Mouse (Mus musculus) gastrocnemius, postnatal 14 days (tissue): ENCODE results near the gene Sf3a3. TPM values are rescaled to one million over a fixed set of nuclear protein-coding genes. Genes with fewer than 3 reads are reported as not detected.
"Not testable (repeated sequence)": the region's sequence is repeated elsewhere in the genome, so short reads cannot be mapped to it uniquely, and the experiment has no call there.

Experiments used
- DNase-seq: peaks from one replicate; pipeline ENCODE4 v3.0.0; 2021; ENCODE audit warnings: mixed read lengths
- intact Hi-C: fragments of 180-260 bp; cut with DNase I; formaldehyde crosslinking; loops from one replicate; pipeline ENCODE4 v1.15.1; 2025; ENCODE audit warnings: low total_unique reads
- total RNA-seq, 2 experiments: library from RNA; stranded (reverse); gene quantifications; 2 replicates each; pipeline ENCODE4 v1.2.3; 2021

Sf3a3 gene
- total RNA-seq, 2 experiments from 2014 or later: 14.7 to 17.4 TPM

DNA sequence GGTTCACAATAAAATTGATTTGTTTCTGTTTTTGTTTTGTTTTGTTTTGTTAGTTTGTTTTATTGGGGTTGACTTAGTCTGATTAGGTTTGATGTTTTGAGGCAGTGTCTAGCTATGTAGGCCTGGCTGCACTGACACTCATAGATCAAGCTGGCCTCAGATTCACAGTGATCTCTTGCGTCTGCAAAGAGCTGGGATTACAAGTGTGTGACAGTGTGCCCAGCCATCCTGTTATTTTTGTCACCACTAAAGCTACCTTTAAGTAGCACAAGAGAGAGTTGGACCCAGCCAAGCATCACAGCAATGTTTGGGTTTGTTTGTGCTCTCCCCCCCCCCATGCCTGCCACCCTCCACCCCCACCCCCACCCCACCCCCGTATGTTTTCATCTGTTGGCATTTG is 20.0 kb upstream of the Sf3a3 start:
- intact Hi-C loops: no loop called here
- no peak for DNase-seq

DNA sequence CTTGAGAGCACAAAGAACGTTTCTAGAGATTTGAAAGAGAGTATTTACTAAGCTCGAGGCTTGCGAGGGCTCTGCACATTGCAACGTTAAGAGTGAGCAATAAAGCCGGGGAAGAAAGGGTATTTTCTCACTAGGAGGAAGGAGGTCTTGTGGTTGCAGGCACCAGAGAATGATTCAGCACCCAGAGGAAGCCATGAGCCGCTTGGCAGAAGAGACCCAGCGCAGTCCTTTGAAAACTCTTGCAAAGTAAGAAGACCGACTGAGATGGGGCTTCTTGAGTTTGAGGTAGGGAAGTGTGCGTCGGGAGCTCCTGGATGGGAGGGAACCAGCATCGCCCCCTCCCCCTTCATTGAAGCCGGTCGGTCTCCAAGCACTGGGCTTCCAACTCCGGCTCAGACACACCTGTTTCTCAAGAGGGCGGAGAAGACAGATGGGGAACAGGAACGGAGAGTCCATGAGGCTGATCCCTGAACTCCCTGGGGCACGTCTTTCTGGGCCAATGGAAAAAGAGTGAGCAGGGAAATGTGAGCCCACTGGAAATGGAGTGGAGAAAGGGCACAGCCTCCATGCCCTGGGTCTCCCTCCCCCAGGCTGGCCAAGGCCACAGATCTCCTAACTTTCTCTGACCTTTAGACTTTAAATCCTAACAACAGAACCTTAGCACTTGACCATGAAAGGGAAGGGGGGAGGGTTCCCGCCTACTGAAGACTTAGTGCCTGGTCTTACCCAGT is 18.6 kb upstream of the Sf3a3 start:
- intact Hi-C loops: no loop called here
- no peak for DNase-seq

DNA sequence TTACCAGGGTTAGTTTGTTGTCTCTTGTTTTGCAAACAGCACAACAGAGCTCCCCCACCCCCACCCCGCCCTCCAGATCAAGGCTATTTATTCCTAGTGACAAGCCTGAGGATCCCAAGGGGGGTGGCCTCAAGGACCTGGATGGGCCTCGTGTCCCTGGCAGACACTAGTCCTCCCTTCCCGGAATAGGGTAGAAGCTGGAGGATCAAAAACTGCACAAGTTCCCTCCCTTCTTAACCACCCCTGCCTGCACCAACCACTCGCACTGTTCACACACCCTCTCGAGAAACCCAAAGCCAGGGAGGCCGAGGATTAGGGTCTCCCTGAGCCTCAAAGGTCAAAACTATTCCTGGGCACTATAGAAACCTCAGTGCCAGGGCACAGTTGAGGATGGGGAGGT is 14.8 kb upstream of the Sf3a3 start:
- DNase-seq: no peak
- intact Hi-C loops: no loop called here

DNA sequence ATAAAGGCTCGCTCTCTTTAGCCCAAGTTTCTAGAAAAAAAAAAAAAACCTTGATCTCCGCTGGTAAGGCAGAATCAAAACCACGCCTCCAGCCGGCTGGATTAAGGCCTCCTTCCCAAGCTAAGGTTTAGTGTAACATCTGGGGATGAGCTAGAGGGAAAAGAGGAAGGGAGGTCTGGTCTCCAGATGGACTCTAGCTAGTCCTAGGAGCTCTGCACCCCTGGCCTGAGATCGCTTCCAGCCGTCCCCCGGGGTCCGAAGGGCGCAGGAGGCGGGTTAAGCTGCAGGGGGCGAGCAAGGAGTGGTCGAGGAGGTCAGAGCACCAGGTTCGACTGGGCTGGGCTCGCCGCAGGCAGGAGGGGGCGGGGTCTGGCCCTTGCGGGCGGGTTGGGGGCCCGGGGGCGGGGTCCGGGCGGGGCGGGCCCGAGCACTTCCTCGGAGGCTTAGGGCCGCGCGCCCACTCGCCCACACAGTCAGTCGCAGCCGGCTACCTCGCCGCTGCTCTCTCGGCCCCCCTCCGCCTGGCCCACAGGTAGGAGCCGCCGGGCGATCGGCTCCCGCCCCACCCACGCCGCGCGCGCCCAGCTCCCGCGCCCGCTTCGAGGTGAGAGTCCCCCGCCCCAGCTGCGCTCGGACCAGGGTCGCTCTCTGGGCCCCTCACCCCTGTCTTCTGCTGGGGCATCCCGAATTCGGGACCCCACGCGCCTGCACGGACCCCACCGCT is 14.2 kb upstream of the Sf3a3 start, which contains the start of gene Fhl3:
Gene Fhl3 (plus strand): TSS at position 454 of the 724 bp plus-strand sequence.
- DNase-seq: peak; percentile 82
- intact Hi-C loops: no loop called here

DNA sequence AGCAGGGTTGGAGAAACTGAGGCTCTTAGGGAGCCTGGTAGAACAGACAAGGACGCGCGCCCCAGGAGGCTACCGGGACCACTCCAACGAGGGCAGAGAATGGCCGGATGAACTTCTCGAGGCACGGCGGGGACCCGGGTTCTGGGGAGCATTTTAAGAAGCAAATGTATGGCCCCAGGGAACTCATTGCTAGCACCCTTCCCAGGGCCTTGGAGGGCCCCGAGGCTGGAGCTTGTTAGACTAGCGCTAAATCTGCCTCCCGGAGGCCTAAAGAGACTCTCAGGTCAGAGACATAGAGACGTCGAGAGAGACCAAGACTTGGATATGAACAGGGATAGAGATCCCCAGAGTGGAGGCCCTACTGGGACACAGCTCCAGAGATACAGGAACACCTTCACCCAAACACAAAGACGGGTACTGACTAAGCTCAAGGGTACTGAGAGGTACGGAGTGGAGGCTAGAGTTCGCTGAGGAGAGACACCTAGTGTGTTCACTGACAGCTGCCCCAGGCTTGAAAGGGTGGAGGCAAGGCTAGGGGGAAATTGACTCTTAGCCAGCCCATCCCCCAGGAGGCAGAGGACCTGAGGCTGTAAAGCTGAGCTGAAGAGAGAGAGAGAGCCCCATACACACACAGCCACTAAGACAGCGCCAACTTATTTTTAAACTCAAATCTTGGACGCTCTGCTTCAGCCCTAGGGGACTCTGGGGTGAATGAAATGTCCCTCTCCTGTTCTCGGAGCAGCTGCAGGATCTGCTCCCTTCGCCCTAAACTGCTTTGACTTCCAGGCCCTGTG is 13.3 kb upstream of the Sf3a3 start:
- intact Hi-C loops: no loop called here

DNA sequence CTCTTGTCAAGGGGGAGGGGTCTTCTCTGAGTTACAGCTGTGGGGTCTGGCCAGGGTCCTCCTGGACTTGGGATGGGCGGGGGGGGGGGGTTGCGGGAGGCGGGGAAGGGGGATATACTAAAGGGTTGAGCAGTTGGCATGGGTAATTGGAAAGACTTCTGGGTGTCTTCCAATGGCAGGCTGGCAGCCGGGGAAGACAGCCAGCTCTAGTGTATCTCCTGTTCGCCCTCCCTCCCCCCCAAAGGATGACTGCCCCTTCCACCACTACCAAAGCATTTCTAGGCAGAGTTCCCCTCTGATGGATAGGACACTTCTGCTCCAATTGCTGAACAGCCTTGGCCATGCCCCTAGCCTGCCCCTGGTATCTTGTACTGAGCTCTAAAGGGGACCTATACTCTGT is 12.7 kb upstream of the Sf3a3 start:
- no peak for DNase-seq
- intact Hi-C loops: no loop called here

More for the DNA sequence above, 13.3 kb upstream of the Sf3a3 start:
- peak; percentile 68 for DNase-seq

DNA sequence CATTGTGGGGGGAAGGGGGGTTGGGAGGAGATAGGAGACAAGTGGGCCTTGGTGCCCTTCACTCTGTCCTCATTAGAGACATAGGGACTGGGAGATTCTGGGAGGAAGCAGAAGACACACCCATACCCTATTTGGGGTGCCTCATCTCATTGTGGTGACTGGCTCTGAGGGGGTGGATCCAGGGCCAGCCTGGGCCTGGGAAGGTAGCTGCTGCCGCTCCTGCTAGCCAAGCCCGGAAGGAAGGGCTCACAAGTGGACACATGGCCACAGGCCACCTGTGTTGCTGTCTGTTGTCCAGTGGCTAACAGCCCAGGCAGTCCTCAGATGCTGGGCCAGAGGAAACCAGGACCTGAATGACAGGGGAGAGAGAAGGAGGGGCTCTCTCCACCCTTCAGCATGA is 11.2 kb upstream of the Sf3a3 start:
- intact Hi-C loops: no loop called here
- DNase-seq: peak; percentile 62

DNA sequence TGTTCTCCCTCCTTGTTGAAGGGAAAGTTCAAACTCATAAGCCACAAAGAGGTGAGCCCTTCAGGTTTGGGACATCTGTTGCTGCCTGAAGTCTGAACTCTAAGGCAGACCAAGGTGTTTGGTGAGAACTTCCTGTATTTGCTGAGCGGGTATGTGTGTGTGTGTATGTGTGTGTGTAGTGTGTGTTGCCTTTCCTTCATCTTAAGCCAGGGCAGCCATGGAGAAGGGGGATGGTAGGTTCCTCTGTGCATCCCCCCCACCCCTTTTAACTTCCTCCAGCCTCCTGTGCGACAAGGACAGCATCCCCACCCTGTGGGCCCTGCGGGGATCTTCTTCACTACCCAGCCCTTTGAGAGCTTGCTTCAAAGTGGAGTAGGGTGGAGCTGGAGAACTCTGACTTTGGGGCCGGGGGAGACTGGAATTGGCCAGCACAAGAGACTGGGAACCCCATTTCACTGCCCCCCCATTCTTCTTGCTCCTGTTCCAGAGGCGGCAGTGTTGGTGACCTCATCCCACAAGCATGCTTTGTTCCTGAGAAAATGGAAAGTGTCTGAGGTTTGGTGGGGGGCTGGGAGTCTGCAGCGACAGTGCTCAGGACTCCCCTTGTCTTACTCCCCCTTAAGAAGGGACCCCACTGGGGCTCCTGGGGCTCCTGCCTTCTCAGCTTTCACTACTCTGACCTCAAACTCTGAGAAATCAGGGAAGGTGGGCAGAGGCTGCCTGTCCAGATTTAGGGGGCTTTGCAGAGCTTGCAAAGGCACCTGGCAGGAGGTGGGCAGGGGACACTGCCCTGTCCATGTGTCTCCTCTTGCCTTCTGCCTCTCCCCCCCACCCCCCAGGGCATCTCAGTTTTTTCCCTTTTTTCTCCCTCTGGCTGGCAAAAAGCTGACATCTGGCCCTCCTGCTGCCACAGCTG is 10.4 kb upstream of the Sf3a3 start:
- no peak for DNase-seq
- intact Hi-C loops: no loop called here

DNA sequence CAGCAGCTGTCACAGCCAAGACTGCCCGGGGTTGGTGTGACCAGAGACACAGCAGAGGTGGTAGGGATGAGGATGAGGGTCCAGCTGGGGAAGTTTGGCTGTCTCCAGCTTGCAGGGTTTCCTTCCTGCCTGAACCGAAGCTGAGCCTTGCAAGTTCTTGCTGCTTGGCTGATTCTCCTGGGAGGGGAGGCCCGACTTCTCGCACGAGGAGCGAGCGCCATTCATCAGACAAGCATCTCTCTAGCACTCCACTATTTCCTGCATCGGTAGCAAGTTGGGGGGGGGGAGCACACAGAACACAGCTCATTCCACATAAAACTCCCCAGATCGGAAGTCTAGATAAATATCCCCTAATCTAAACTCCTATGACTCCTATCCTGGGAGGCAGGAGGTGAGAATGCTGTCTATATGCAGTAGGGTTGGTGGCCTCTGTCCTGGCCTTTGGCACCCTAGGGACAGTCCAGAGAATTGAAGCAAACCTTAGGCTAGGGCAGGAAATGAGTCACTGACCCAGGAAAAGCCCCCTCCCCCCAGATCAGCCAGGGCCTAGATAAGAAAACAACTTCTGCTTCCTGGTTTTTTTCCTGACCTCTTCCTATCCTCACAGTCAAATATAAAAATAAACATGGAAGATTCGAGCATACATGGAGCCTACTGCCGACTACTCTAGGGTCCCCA is 9.6 kb upstream of the Sf3a3 start:
- intact Hi-C loops: no loop called here
- DNase-seq: peak; percentile 61

DNA sequence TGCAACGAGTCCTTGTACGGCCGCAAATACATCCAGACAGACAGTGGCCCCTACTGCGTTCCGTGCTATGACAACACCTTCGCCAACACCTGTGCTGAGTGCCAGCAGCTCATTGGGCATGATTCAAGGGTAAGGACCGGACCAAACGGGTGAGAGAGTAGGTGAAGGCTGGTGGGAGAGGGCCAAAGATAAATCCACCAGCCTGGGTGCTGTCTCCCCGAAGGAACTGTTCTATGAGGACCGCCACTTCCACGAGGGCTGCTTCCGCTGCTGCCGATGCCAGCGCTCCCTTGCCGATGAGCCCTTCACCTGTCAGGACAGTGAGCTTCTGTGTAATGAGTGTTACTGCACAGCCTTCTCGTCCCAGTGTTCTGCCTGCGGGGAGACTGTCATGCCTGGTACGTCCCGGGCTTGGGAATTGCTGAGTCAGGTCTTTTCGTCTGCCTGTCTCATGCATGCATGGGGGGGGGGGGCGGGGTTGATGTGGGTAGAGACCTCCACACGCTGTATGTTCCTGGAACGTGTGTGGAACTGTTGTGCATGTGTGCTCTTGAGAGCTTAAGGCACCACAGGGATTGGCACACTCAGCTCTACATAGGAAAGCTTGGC is 8.8 kb upstream of the Sf3a3 start:
- intact Hi-C loops: no loop called here
- no peak for DNase-seq

DNA sequence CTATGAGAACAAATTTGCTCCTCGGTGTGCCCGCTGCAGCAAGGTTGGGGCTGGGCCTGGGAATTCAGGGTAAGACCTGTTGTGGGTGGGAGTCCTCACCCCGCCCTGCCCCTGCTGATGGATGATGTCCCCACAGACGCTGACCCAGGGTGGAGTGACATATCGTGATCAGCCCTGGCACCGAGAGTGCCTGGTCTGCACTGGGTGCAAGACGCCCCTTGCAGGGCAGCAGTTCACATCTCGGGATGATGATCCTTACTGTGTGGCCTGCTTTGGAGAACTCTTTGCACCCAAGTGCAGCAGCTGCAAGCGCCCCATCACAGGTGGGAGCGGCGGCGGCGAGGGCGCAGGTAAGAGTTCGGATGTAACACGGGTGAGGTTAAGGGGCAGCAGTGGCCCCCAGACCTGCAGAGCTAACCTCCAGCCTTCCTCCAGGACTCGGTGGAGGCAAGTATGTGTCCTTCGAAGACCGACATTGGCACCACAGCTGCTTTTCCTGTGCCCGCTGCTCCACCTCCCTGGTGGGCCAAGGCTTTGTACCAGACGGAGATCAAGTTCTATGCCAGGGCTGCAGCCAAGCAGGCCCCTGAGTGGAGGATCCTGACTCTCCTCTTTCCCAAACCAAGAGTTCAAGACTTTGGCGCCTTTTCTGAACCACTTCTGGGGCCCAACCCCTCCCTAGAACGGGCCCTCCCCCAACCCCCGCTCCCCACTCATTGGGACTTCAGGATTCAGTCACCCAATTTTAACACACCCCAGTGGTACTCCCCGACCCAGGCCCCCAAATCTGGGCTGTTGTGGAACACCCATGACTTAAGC is 7.0 kb upstream of the Sf3a3 start:
- intact Hi-C loops, DNase-seq: not testable (repeated sequence)

DNA sequence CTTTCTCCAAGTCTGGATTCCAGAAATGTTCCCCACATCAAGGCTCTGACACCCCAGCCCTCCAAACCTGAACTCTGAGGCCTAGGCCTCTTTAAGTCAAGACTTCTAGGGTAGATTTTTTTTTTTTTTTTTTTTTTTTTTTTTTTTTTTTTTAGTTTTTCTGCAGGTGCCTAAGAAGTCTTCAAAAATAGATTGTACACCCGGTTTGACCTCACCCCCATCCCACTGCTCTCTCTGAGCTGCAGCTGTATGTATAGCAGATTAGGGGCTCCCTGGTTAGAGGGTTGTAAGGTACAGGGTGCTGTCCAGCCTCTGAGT is 6.4 kb upstream of the Sf3a3 start:
- intact Hi-C loops, DNase-seq: not testable (repeated sequence)

DNA sequence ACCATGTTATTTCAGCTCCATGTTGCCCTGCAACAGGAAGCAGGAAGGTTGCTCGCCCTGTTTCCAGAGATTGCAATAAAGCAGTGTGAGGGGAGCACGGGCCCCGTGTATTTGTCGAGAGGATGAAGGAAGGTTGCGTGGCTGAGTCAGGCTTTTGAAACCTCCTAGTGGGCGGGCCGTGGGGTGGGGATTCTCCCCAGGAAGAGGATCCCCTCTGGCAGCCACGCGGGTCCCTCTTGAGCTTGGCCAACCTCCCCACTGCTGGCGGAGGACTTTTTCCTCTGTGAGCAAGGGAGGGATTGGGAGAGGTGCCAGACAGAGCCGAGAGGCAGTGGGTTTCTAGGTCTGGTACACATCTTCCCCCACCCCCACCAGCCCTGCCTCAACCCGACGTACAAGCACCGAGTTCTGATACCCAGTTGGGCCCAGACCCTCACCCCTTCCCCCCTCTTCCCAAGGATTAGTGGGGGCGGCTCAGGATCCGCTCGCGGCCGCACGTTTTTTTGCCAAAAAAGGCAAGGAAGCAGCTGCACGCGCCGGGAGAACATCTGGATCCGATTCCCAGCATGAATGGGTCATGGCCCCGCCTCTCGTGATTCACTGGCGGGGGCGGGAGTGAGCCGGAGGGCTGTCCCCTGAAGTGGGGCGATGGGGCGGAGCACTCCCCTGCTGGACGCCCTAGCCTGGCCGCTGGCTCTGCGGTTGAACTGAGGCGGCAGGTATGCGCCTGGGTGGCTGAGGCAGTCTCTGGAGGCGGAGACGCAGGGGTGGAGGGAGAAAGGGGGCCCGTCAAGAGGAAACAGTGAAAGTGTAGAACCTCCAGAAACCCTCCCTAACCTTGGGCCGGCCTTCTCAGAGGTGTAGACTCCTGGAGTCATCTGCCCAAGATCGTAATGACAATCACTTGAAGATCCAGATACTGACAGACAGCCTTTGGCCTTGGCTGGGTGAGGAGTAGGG is 5.8 kb upstream of the Sf3a3 start:
- intact Hi-C loops: no loop called here
- peak; percentile 95 for DNase-seq

DNA sequence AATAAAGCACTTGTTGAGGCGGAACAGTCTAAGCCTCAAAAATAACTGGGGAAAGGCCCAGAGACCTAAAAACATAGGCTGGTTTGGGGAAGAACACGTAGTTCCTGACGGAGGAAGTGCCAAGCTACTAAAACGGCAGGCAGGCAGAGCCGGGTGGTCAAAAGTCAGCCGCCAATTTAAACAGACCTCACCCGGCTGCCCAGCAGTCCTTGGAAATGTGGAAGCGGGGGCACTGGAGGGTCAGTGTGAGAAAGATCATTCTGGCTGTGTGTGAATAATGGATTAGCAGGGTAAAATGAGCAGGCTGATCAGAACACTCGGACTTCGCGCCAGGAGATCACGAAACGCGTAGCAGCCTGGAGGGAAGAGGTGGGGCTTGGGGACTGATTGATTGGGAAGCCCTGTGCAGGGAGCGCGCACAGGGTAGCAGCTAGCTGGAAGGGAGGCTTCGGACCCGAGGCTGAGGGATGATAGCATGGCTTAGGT is 4.6 kb upstream of the Sf3a3 start:
- intact Hi-C loops: loop anchor here (10.0 kb wide), 1 partner anchor 135 kb away; no protein-coding TSS in a partner anchor
- peak; percentile 52 for DNase-seq

DNA sequence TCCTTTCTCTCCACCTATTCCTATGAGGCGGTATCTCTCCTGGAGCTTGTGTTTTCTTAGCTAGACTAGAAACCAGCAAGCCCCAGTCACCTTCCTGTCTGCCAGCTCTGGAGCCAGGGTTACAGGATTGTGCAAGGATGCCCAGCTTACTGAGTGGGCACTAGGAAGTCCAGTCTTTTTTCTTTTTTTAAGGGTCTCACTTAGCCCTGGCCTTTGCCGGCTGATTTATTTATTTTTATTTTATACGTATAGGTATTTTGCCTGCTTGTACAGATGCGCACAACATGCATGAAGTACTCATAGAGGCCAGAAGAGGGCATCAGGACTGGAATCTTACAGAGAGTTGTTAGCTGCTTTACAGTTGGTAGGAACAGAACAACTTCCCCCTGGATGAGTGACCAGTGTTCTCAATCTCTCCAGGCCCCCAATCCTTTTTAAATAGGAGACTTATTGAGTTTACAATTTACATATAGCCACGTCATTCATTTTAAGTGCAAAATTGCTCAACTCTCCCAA is 3.7 kb upstream of the Sf3a3 start:
- no peak for DNase-seq
- intact Hi-C loops: loop anchor here (10.0 kb wide), 1 partner anchor 134 kb away; no protein-coding TSS in a partner anchor

DNA sequence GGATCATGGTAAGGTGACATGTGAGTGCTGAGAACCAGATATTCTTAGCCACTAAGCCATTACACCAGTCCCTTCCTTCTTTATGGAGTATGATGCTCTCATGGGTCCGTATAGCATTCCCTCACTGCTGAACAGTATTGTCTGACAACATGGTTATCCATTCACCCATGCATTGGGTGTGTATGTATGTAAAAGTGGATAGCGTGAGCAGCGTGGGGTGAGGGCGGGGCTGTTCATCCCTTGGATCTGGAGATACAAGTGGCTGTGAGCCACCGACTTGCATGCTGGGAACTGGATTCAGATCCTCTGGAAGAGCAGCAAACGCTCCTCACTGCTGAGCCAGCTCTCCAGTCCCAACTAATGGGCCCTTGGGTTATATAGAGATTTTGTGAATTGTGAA is 2.0 kb upstream of the Sf3a3 start:
- DNase-seq: no peak
- intact Hi-C loops: loop anchor here (10.0 kb wide), 1 partner anchor 132 kb away; no protein-coding TSS in a partner anchor
